Mouse (Mus musculus) cerebellum, postnatal 36 days (tissue): Measurements from ENCODE around the gene Ndrg3.
"Not testable (repeated sequence)": the region's sequence is repeated elsewhere in the genome, so short reads cannot be mapped to it uniquely, and the experiment has no call there.

ENCODE experiments used
- DNase-seq, 2 experiments: peaks; one replicate each; pipeline ENCODE4 v3.0.0; 2021 to 2022; ENCODE audit warnings: mixed read lengths in 2 of 2

The Ndrg3 gene

DNA sequence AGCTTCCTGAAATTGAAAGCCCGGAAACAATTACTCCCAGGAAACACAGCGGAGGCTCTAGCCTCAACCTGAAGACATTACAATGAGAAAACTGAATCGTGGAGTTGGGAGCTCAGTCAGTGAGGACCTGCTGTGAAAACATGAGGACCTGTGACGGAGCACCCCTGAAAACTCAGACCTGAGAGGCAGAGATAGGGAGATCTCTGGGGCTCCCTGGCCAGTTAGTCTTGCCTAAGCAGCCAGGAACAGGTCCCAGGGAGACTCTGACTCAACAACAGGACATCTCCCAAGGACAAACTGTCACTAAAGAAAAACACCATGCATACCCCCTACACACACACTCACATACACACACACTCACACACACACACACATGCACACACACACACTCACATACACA lies 93.5 kb downstream of the Ndrg3 start:
- DNase-seq = no peak

DNA sequence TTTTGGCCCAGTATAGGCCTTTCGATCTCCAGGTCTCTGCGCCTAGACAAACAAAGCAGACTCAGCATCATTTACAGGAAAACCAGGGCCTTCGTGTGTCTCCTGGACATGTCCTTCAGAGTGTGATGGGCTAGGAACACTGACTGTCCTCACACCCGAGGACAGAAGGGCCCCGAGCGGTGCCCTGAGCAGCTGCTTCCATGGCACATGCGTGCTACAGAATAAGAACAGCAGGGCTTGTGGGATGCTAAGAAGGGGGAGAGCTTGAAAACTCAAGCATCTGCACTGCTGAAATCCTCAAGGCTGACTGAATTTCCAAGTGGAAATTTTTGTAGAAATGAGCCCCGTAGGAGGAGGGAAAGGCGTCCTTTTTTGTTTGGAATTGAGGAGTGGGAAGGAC lies 94.8 kb downstream of the Ndrg3 start:
- no peak for DNase-seq

DNA sequence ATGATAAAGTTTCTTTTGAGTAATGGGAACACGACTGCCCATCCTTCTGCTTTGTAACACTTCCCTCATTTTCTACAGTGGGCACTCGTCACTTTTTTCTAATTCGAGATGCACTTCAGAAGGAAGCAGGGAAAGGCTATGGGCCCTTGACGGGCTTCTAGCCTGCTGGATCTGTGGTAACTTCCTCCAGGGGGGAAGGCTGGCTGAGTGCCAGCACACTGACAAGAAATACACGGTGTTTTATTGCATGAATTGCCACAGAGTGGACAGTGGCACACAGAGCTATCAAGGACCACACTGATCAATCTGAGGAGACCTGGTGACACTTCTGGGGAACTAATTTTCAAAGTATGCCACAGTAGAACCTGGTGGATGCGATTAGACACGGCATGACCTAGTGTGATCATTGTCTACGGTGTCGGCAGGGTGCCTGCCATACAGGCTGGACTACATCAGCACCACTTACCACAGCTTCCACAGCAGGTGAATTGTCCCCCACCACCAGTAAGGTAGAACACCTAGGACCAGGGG lies 95.4 kb downstream of the Ndrg3 start:
- no peak for DNase-seq

DNA sequence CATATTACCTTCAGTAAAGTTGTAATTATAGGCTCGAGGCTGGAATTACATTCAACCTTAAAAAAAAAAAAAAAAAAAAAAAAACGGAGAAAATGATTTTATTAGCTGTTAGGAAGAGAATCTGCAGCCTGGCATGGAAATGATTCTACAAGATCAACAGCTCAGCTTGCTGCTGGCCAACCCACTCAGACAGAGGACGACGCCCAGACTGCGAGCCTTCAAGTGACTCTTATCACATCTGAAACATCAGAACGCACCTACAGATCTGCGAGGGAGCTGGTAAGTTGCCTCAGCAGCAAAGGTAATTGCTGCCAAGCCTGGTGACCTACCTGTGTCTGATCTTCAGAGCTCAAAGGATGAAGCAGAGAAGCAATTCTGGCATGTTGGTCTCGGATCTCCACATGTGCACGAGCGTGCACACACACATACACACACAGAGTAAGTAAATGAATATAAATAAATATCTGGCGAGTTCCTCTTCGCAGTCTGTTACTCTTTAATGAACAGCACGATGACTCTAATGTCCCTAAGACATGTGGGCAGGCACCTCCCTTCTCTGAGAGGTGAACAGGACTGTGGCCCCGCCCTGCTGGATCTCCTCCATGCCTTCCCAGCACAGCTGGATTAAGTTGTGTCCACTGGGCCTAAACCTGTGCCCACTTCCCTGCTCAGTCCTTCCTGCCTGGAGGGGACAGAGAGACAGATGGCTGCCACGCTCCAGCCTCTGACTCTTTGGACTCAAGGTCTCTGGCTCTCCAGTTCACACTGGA lies 97.2 kb downstream of the Ndrg3 start:
- DNase-seq = no peak

DNA sequence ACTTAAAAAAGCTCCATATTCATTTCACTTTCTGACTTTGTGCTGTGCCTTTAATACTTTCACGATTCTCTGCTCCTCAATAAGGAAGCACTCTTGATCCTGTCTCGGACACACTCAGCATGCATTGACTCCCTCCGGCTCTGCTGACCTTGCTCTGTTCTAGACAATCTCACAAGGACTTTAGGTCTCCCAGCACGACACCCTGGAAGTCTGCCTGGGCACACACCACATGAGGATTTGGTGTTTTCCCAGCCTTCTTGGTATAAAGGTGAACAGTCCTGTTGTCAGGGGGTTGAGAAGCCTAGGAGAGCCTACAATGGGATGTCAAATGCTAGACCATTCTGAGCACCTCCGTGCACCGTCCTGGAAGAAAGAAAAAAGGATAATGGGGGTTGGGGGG lies 99.0 kb downstream of the Ndrg3 start:
- no peak for DNase-seq

DNA sequence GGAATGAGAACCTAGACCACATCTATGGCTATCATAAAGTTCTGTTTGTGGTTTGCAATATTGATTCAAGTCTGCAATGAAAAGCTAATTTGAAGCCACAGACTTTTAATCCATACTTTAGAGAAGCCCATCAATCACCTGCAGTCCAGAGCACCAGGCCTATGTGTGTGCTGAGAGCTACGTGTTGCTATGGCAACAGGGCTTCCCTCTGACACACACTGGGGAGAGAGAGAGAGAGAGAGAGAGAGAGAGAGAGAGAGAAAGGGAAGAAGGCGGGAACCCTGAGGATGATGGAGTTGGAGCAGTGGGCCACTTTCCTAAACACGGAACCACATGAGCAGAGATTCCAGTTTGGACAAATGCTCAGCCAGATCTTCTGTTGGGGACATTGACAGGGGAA lies 99.6 kb downstream of the Ndrg3 start:
- DNase-seq = no peak

DNA sequence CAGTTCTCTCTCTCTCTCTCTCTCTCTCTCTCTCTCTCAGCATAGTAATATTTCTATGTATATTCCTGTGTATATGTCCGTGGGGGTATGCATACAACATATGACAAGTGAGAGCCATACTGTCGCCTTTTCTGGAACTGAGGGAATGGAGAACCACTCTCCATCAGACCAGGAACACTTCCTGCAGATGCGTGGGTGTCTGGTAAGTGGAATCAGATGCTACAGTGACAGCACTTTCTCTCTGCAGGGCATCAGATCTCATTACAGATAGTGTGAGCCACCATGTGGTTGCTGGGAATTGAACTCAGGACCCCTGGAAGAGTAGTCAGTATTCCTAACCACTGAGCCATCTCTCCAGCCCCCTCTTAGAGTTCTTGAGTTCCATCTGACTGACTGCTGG lies 103.4 kb downstream of the Ndrg3 start:
- no peak for DNase-seq

DNA sequence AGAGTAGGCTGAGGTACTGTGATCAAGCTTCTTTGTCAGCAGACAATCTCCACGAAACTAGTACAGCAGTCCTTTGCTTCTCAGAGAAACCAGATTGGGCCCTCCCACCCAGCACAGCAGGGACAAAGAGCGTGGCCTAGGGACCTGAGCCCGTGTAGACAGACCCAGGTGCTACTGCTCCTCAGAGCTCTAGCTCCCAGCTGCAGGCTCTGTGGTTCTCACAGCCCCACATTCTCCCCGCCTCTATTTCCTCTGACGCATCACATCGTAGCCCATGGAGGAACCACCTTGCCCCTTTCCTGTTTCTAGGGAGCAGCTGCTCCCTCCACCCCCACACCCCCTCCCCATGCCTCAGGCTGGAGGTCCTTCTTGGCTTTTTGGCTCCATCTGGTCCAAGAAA lies 104.8 kb downstream of the Ndrg3 start, which contains the start of gene Sla2:
Gene Sla2, minus strand, starts transcription at position 176 of the 400 bp plus-strand sequence.
- no peak for DNase-seq

DNA sequence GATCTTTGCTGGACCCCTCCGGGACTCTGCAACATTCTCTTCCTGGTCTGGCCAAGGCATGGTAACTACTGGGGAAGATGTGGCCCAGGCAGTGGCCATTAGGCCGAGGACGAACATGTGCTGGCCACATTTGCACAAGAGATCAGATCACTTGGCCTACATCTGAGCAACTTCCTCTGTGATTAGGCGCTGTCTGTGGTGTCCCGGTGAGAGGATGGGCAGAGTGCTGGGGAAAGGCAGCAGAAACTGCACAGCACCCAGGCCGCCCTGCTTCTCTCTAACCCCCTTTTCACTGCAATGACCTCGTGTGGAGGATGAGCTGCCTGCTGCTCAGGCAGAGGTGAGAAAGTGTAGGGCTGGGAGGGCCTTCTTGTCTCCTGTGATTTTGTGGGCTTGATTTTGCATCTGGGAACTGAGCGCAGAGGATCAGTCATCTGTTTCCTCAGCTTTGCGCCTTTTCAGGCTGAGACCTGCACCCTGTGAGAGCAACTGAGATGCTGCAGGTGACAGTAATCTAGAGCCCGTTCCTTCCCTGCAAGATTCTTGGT lies 105.7 kb downstream of the Ndrg3 start:
- DNase-seq = no peak

DNA sequence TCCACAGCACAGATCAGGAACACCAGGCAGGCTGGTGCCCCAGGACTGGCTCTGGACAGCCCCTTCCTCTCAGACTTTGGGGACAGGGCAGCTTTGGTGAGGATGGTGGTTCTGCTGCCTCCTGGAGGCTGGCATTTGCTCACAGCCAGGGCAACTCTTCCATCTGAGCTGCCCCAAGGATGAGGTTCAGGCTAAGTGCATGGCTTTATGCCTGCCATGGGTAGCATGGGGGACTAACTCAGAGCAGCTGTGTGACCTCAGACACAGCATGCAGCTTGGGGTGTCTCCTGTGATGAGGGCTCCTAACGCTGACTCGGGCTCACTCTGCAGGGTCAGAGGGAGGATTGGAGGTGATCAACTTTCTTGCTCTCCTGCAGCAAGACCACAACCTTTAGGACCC lies 106.2 kb downstream of the Ndrg3 start:
- DNase-seq = not testable (repeated sequence)

DNA sequence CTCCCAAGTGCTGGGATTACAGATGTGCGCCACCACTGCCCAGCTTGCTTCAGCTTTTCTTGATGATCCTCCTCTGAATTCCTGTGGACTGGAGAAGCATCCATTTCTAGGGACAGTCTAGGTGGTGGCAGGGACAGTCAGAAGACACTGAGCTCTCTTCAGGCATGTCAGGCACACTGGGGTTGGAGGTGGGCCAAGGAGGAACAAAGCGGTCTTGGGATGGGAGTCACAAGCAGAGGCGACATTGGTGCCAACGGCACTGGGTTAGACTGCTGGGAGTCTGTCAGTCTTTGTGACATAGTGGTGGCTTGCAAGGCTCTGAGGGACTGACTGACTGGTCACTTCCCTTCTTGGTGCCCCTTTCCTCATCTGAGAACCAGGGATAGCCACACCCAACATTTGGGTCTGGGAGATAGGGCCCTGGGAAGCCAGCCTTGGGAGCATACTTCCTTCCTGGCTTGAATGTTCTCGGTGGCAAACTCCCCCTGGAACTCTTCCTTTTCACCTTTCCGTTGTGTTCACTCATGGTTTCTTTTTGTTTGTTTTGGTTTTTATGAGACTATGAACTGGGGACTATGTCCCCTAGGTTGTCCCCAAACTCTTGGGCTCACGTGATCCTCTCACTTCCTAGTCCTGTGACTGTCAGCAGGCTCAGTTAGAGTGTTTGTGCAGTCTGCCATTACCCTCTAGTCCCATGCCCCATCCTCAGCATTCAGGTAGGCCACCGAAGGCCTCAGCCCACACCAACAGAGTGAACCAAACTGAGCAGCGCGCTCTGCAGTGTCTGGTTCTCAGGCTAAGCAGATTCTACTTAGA lies 107.3 kb downstream of the Ndrg3 start:
- DNase-seq = no peak

DNA sequence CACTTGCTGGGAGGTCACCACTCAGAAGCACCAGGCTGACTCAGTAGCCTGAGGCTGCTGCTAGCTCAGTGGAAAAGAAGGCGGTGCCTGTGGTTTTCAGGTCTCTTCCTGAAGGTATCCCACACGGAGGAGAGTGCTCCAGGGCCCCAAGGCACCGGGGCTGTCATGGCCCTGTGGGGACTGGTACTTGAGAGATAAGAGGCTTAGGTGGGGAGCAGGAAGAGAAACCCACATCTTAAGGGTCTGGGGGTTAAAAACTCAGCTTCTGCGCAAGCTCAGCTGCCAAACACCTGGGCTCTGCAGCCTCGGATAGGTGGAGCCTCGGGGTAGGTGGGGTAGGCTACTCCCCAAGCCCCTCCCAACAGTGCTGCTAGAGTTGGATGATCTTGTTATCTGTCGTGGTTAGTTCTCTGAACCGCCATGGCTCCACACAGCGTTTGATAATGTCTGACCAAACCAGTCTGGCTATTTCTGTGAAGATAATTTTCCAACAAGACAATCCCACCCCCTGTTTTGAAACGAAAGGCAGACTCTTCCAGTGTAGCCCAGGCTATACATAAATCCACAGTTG lies 109.3 kb downstream of the Ndrg3 start:
- no peak for DNase-seq

DNA sequence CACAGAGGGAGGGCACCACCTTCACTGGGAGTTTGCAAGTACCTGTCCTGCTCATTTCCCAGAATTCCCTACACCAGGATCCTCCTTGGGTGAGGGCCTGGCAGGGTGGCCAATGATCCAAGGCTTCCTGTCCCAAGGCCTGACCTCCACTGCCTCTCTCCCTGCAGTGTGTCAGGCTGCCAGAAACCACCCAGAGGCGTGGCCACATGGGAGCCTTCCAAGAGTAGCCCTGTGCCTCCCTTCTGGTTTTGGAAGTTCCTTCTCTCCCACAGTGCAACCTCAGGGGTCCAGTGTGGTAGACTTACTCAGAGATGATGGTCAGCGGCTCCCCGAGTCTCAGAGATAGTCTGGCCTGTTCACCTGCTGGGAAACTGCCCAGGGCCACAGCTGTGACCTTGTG lies 112.3 kb downstream of the Ndrg3 start:
- no peak for DNase-seq

DNA sequence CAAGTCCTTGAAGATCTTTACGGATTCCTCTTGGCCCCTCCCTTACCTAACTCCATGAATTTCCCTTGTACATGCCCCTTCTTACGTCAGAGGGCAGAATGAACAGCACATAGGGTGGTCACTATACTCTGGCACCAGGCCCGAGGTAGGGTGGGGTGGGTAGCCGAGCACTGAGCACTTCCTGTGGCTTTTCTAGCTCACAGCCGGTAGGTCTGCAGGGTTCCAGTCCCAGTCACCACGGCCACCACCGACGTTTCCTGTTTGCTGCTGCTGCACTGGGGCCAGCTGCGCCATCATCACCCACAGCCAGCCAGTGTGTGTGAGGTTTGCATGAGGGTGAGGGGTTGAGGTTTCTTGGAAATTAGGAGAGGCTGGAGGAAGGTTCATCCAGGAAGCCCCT lies 114.1 kb downstream of the Ndrg3 start:
- DNase-seq = no peak
